In the genomic region with DNA sequence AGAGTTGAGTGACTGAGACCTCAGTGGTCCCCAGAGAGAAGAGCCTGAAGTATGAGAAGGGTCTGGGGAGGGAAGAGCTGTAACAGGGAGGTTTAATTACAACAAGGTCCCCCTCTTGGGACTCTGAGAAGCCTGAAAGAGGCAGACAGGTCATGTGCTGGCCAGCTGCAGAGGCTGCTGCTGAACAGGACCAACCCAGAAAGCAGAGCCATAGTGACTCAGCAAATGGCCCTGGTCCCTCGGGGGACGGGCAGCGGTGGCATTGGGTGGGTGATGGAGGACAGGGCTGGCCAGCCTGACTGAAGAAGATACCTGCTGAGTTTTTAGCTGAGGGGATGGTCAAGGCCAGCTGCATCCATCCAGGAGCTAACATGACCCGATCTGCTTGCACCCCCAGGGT, we compare ENCODE assay signal across 13 mouse cellular contexts. TPM values are rescaled to one million over a fixed set of nuclear protein-coding genes. Genes with fewer than 3 reads are reported as not detected.
DNase-seq lines count a peak whose midpoint lies in the region; ATAC-seq and TF ChIP-seq lines count a peak whose summit lies in the region.
"Had no signal": no experiment of that assay in that cellular context is flagged by ENCODE, and none has a peak within 500 bp of the region (broad histone marks: within the 10 kb centered on the region; RNA-seq: fewer than 3 reads in every experiment).

No protein-coding gene starts in this region.

- ATAC-seq in hindbrain, embryonic 14.5 days (ENCODE audit: low FRiP score): no peak
- ATAC-seq: intestine, embryonic 15.5 days had no signal

- TF ChIP-seq CTCF in CH12.LX (conservative IDR thresholded peaks at IDR 0.05 in 1 of 2, IDR thresholded peaks at IDR 0.05 in 1 of 2; ENCODE audit: low read depth in 2 of 2, low read length in 2 of 2): no peak
- no peak for TF ChIP-seq CTCF in bone marrow, adult 2 months (IDR thresholded peaks at IDR 0.05; ENCODE audit: control insufficient read depth, insufficient read depth, low read length)

- no peaks in the 10 kb centered on the region for H3K27me3 ChIP-seq in hindbrain, embryonic 10.5 days (ENCODE audit: insufficient read depth, poor library complexity, severe bottlenecking)
- no peaks in the 10 kb centered on the region for H3K27me3 ChIP-seq in hindbrain, embryonic 14.5 days (ENCODE audit: control insufficient read depth, insufficient read depth, low read length)
- H3K27me3 ChIP-seq in CH12.LX (replicated peaks): no peaks in the 10 kb centered on the region
- H3K27me3 ChIP-seq: intestine, embryonic 15.5 days; limb, embryonic 15.5 days had no signal

- H3K36me3 ChIP-seq in hindbrain, embryonic 10.5 days: no peaks in the 10 kb centered on the region
- no peaks in the 10 kb centered on the region for H3K36me3 ChIP-seq in hindbrain, embryonic 14.5 days (replicated peaks; ENCODE audit: control insufficient read depth, insufficient read depth)
- H3K36me3 ChIP-seq in CH12.LX (replicated peaks in 1 of 2; ENCODE audit: control insufficient read depth in 1 of 2, insufficient read depth in 1 of 2, low read length in 1 of 2): no peaks in the 10 kb centered on the region
- H3K36me3 ChIP-seq: intestine, embryonic 15.5 days; limb, embryonic 15.5 days had no signal

- H3K4me3 ChIP-seq in hindbrain, embryonic 10.5 days: no peak overlapping the region
- H3K4me3 ChIP-seq in hindbrain, embryonic 14.5 days (replicated peaks; ENCODE audit: low read length): no peak overlapping the region
- H3K4me3 ChIP-seq in CH12.LX (replicated peaks in 1 of 3; ENCODE audit: low read depth in 2 of 3, low read length in 2 of 3, poor library complexity in 1 of 3): peak overlapping the region in 1 of 3 experiments; percentile 42
- H3K4me3 ChIP-seq in bone marrow, adult 2 months (replicated peaks; ENCODE audit: control insufficient read depth, low read depth, low read length): peak overlapping the region; percentile 46
- H3K4me3 ChIP-seq: intestine, embryonic 15.5 days; left cerebral cortex, adult 2 months; limb, embryonic 15.5 days had no signal

- WGBS in hindbrain, embryonic 10.5 days: 79% methylated on average over 4 of the region's 4 CpGs
- WGBS in hindbrain, embryonic 14.5 days: 88% methylated on average over 4 of the region's 4 CpGs
- 30% methylated on average over 4 of the region's 4 CpGs for whole genome bisulfite sequencing in bone marrow, adult 2 months

- H3K4me2 ChIP-seq in hindbrain, embryonic 14.5 days (replicated peaks): no peak overlapping the region
- H3K4me2 ChIP-seq in CH12.LX (ENCODE audit: insufficient read depth, low read depth, poor library complexity, severe bottlenecking): 0 out of 2 replicates have a peak overlapping the region, but pooled peaks have one; percentile 1
- H3K4me2 ChIP-seq: intestine, embryonic 15.5 days; limb, embryonic 15.5 days had no signal

- DNase-seq in hindbrain, embryonic 10.5 days (ENCODE audit: low spot score): no peak
- DNase-seq in hindbrain, embryonic 14.5 days (ENCODE audit: low spot score): no peak
- DNase-seq in 3T3-L1 (ENCODE audit: low read depth, low spot score): peak; percentile 41
- peak; percentile 74 for DNase-seq in CH12.LX (ENCODE audit: extremely low read depth)
- DNase-seq in cerebellum, adult 11 months: no peak
- no peak for DNase-seq in neural tube, embryonic 10.5 days (ENCODE audit: extremely low spot score, low spot score)
- DNase-seq: cerebellum, postnatal 10 days; kidney, postnatal 36 days; lung, postnatal 4 days had no signal

- no peaks in the 10 kb centered on the region for H3K79me2 ChIP-seq in CH12.LX (replicated peaks; ENCODE audit: control insufficient read depth, extremely low read depth, insufficient read depth, poor library complexity, severe bottlenecking)

- H3K27ac ChIP-seq in hindbrain, embryonic 10.5 days: peak overlapping the region; percentile 13
- H3K27ac ChIP-seq in hindbrain, embryonic 14.5 days: no peak overlapping the region
- H3K27ac ChIP-seq in CH12.LX (ENCODE audit: insufficient read depth, low read depth): peak overlapping the region; percentile 47
- peak overlapping the region; percentile 22; the same call in 1 of the 2 replicates for H3K27ac ChIP-seq in bone marrow, adult 2 months (ENCODE audit: control insufficient read depth, insufficient read depth, low read depth, low read length, poor library complexity)
- H3K27ac ChIP-seq: intestine, embryonic 15.5 days; left cerebral cortex, adult 2 months; limb, embryonic 15.5 days had no signal

- no peak overlapping the region for H3K9ac ChIP-seq in hindbrain, embryonic 14.5 days
- H3K9ac ChIP-seq in CH12.LX (ENCODE audit: insufficient read depth, low read depth): no peak overlapping the region
- H3K9ac ChIP-seq: intestine, embryonic 15.5 days; limb, embryonic 15.5 days had no signal

- TF ChIP-seq EP300 in CH12.LX (IDR thresholded peaks at IDR 0.05; ENCODE audit: low read length): peak; percentile 2; the same call in 1 of the 2 replicates

- H3K4me1 ChIP-seq in hindbrain, embryonic 10.5 days (replicated peaks): peaks cover 23% of the 10 kb centered on the region
- no peaks in the 10 kb centered on the region for H3K4me1 ChIP-seq in hindbrain, embryonic 14.5 days (replicated peaks; ENCODE audit: control insufficient read depth, insufficient read depth, low read length)
- H3K4me1 ChIP-seq in CH12.LX (ENCODE audit: control insufficient read depth in 1 of 2, insufficient read depth in 2 of 2): peaks cover 42 to 60% of the 10 kb centered on the region in 2 experiments
- H3K4me1 ChIP-seq in bone marrow, adult 2 months (ENCODE audit: control insufficient read depth, insufficient read depth, low read length): peaks cover 12% of the 10 kb centered on the region; the same call in 1 of the 2 replicates
- H3K4me1 ChIP-seq: intestine, embryonic 15.5 days had no signal

- dilution Hi-C loops in CH12.LX (cut with MboI; ENCODE audit: extremely low pct_ligation_motif_present, extremely low pct_unique_long_range_greater_than_20kb, low sequenced_read_pairs): no loop called here

- no peaks in the 10 kb centered on the region for H3K9me3 ChIP-seq in hindbrain, embryonic 10.5 days
- no peaks in the 10 kb centered on the region for H3K9me3 ChIP-seq in hindbrain, embryonic 14.5 days (ENCODE audit: control insufficient read depth, low read length)
- H3K9me3 ChIP-seq in CH12.LX (replicated peaks; ENCODE audit: low read length): no peaks in the 10 kb centered on the region
- H3K9me3 ChIP-seq: intestine, embryonic 15.5 days; limb, embryonic 15.5 days had no signal

- no peak for TF ChIP-seq POLR2A in CH12.LX (IDR thresholded peaks at IDR 0.05; ENCODE audit: low read depth, low read length)
- no peak for TF ChIP-seq POLR2A in bone marrow, adult 2 months (IDR thresholded peaks at IDR 0.05; ENCODE audit: borderline replicate concordance, control insufficient read depth, low read depth, low read length)

- in situ Hi-C loops in CH12.LX (cut with MboI; ENCODE audit: low pct_ligation_motif_present, low pct_unique_long_range_greater_than_20kb, low sequenced_read_pairs): no loop called here

- TF ChIP-seq RAD21 in CH12.LX (IDR thresholded peaks at IDR 0.05; ENCODE audit: low read depth, low read length): no peak

TF ChIP-seq in CH12.LX, 34 proteins besides CTCF, POLR2A, EP300 and RAD21 (continues in another document):
- peak; percentile 75 for TF ChIP-seq MAFK (IDR thresholded peaks at IDR 0.05; ENCODE audit: insufficient replicate concordance, low read length)
- no peak for TF ChIP-seq ZMIZ1 (IDR thresholded peaks at IDR 0.05; ENCODE audit: low read depth, low read length)
- no peak for TF ChIP-seq SIN3A (IDR thresholded peaks at IDR 0.05; ENCODE audit: low read length)
- peak; percentile 27; the same call in 1 of the 2 replicates for TF ChIP-seq GABPA (IDR thresholded peaks at IDR 0.05; ENCODE audit: insufficient replicate concordance, low read depth, low read length)
- peak; percentile 90 for TF ChIP-seq ETS1 (conservative IDR thresholded peaks at IDR 0.05; ENCODE audit: low read depth, low read length)
- TF ChIP-seq MXI1 (IDR thresholded peaks at IDR 0.05; ENCODE audit: low read depth, low read length): no peak
- peak; percentile 79 for TF ChIP-seq TCF12 (IDR thresholded peaks at IDR 0.05; ENCODE audit: low read depth, low read length)
- no peak; the same call in none of the 2 replicates for TF ChIP-seq MEF2A (IDR thresholded peaks at IDR 0.05; ENCODE audit: borderline replicate concordance, low read depth, low read length)

RNA-seq across cellular contexts. Expression of a gene that starts 1.4 kb away (rescaled TPM):
- 1.8 and 3.0 TPM in 2 replicates for polyA plus RNA-seq in hindbrain, embryonic 10.5 days (2016; fragmentation: Nextera tagmentation; extraction: Ambion mirVana)
- polyA plus RNA-seq in hindbrain, embryonic 14.5 days (2014; fragmentation: Nextera tagmentation; extraction: Ambion mirVana): 2.7 and 2.9 TPM in 2 replicates
- total RNA-seq in CH12.LX (2012; rRNA removed) (21.3 and 35.7 TPM in 2 replicates), CH12.LX (2014; rRNA removed) (14.0 and 17.0 TPM in 2 replicates)
- polyA plus RNA-seq in CH12.LX (2012; ENCODE audit: insufficient read length, low read depth): 85.8 and 96.4 TPM in 2 replicates
- polyA plus RNA-seq in bone marrow, adult 2 months (2011; ENCODE audit: insufficient read depth, insufficient read length, low replicate concordance, missing spikeins): 10.8 and 16.9 TPM in 2 replicates

RNA-seq across cellular contexts. Expression of a gene that starts 14.5 kb away (rescaled TPM):
- 0.37 and 1.4 TPM in 2 replicates for polyA plus RNA-seq in hindbrain, embryonic 10.5 days (2016; fragmentation: Nextera tagmentation; extraction: Ambion mirVana)
- 1.2 and 1.7 TPM in 2 replicates for polyA plus RNA-seq in hindbrain, embryonic 14.5 days (2014; fragmentation: Nextera tagmentation; extraction: Ambion mirVana)
- total RNA-seq in CH12.LX (2012; rRNA removed): 0.21 and 0.30 TPM in 2 replicates
- total RNA-seq in CH12.LX (2014; rRNA removed): 0.11 and 0.20 TPM in 2 replicates
- polyA plus RNA-seq in CH12.LX (2012; ENCODE audit: insufficient read length, low read depth): 2.1 and 2.6 TPM in 2 replicates
- not detected in 2 replicates for polyA plus RNA-seq in bone marrow, adult 2 months (2011; ENCODE audit: insufficient read depth, insufficient read length, low replicate concordance, missing spikeins)

RNA-seq across cellular contexts. Expression of a gene that starts 14.9 kb away (rescaled TPM):
- 34.3 and 35.7 TPM in 2 replicates for polyA plus RNA-seq in hindbrain, embryonic 10.5 days (2016; fragmentation: Nextera tagmentation; extraction: Ambion mirVana)
- polyA plus RNA-seq in hindbrain, embryonic 14.5 days (2014; fragmentation: Nextera tagmentation; extraction: Ambion mirVana): 20.3 and 20.8 TPM in 2 replicates
- total RNA-seq in CH12.LX (2012; rRNA removed) (23.4 and 26.0 TPM in 2 replicates), CH12.LX (2014; rRNA removed) (11.8 and 14.4 TPM in 2 replicates)
- polyA plus RNA-seq in CH12.LX (2012; ENCODE audit: insufficient read length, low read depth): 57.5 and 65.8 TPM in 2 replicates
- polyA plus RNA-seq in bone marrow, adult 2 months (2011; ENCODE audit: insufficient read depth, insufficient read length, low replicate concordance, missing spikeins): 40.0 and 65.3 TPM in 2 replicates

RNA-seq across cellular contexts. Expression of a gene that starts 32.8 kb away (rescaled TPM):
- 0.21 and 0.24 TPM in 2 replicates for polyA plus RNA-seq in hindbrain, embryonic 10.5 days (2016; fragmentation: Nextera tagmentation; extraction: Ambion mirVana)
- 0.16 and 0.34 TPM in 2 replicates for polyA plus RNA-seq in hindbrain, embryonic 14.5 days (2014; fragmentation: Nextera tagmentation; extraction: Ambion mirVana)
- 0.08 TPM in 1 of 2 replicates, not detected in the other for total RNA-seq in CH12.LX (2012; rRNA removed)
- total RNA-seq in CH12.LX (2014; rRNA removed): not detected in 2 replicates
- 0.10 TPM in 1 of 2 replicates, not detected in the other for polyA plus RNA-seq in CH12.LX (2012; ENCODE audit: insufficient read length, low read depth)
- not detected in 2 replicates for polyA plus RNA-seq in bone marrow, adult 2 months (2011; ENCODE audit: insufficient read depth, insufficient read length, low replicate concordance, missing spikeins)

Comparison
In these comparisons a context has a peak if more than half of its experiments do, and no peak if none do; other contexts are left out.
1. DNase-seq: peak in 3T3-L1 (single experiment) and CH12.LX (single experiment); none in hindbrain, embryonic 10.5 days (single experiment), hindbrain, embryonic 14.5 days (single experiment), cerebellum, adult 11 months (single experiment) and neural tube, embryonic 10.5 days (single experiment).